Mouse (Mus musculus) regulatory T cell (primary cell): ENCODE data around the gene Nisch.

ENCODE experiments used
- in situ Hi-C: fragments of 300-600 bp; cut with MboI, MseI; formaldehyde crosslinking; loops from one replicate; pipeline ENCODE4 v1.15.1; 2025; ENCODE audit warnings: high pct_unique_total_duplicates

The Nisch gene

DNA sequence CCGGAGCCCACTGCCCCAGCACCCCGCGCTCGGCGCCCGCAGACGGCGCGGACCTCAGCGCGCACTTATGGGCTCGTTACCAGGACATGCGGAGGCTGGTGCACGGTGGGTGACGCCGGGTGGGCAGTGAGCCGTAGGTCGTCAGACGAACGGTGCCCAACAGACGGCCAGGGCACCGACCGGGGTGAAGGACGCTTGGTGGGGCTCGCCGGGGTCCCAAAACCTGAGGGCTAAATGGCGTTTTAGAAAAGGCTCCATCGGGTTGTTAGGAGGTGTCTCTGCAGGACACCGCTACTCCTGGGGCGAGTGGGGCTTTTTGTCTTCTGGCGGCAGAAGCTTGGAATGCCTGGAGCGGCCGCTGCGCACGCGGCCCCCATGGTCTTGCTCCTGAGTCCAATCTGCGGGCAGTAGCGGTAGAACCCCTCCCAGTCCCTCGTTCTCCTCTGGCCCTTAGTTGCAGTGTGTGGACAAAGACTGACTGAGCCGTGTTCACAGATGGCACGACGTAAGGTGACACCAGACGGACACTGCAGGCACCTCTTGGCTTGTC lies 85.4 kb downstream of the Nisch start:
- in situ Hi-C loops: no loop called here

DNA sequence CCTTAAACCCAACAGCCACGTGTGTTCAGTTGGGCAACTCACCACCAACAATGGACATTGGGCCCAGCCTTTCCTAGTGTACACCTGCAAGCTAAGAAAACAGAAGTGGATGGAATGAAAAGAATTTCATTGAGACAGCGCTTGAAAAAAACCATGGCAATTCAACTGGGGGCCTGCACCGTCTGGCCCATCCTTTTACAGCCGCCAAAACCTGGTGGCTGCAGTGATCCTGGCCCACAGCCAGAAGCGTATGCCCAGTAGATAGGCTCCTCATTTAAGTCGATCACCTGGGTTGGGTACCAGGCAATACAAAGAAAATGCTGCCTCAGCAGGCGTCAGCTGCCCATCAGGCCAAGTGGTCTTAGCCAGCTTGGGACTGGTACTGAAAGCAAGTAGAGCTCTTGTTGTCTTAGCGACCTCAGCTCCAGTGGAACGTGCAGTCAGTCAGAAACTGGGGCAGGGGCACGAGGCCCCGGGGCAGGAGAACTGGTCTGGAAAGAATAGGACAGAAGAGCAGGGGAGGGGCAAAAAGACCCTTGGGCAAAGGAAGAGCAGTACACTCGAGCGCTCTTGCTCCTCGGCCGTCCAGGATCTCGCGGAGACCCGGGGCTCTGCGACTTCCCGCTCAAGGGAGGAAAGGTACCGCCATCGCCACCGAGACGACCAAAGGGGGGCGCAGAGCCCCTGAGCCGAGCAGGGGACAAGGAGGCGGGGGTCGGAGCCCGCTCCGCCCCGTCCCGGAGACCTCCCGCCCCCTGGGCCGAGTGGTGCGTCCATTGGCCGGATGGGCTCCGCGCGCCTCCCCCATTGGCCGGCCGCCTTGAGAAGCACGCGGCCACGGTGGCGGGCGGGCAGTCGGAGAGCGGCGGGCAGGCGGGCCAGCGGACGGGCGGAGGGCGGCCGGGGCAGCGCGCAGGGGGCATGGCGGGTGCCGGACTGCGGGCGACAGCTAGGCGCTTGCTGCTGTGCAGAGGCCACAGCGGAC lies 86.2 kb downstream of the Nisch start, which contains the start of gene Nt5dc2:
Gene Nt5dc2, plus strand, starts transcription at position 818 of the 985 bp plus-strand sequence.
- in situ Hi-C loops: no loop called here

DNA sequence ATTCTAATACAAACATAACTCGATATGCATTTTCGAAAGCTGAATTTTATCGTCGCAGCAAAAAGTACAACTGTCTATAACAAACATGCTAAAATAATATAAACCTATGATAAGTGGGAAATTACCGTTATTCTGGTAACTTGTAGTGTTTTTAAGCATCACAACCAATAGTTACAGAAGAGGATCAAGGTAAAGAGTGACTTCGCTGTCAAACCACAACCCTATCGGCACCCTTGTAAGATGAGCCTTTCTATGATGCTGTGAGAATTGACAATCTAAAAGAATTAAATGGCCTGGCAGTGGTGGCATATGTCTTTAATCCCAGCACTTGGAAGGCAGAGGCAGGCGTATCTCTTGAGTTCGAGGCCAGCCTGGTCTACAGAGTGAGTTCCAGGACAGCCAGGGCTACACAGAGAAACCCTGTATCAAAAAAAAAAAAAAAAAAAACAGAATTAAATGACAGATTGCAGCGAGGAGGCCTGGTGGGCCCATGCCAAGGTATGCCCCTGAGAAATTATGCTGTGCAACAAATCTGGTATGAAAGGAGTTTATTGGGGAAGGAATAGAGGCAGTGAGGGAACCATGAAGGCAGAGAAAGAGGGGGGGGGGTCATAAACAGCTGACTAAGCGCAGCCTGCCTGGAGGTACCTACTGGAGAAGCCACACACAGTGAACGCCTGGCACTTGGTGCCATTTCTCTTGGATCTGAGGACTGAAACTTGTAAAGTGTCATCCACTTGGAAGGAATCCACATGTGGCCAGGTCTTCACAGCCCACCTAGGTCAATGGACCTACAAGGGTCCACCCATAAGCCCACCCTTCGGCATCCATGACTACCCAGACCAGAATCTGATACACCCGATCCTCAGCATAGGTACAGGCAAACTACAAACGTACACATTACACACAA lies 87.2 kb downstream of the Nisch start:
- in situ Hi-C loops: no loop called here

DNA sequence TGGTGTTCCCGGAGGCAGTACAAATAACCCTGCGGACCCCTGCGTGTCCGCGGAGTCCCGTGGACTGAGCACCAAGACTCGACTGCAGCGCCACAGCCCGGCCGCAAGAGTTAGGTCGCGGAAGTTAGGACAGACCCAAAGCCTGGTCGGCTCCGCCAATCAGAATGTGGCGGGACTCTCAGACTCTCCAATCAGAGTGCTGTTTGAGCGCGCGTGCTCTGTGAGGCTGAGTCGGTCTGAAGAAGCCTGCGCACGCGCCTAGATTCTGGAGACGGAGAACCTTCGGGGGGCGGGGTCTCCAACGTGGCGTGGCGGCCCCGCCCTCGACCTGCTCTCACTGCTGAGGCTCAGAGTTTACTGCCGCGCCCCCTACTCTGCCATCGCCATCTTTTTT lies 87.9 kb downstream of the Nisch start, which contains the start of gene Smim4:
Gene Smim4, minus strand, starts transcription at position 131 of the 394 bp plus-strand sequence.
- in situ Hi-C loops: no loop called here

DNA sequence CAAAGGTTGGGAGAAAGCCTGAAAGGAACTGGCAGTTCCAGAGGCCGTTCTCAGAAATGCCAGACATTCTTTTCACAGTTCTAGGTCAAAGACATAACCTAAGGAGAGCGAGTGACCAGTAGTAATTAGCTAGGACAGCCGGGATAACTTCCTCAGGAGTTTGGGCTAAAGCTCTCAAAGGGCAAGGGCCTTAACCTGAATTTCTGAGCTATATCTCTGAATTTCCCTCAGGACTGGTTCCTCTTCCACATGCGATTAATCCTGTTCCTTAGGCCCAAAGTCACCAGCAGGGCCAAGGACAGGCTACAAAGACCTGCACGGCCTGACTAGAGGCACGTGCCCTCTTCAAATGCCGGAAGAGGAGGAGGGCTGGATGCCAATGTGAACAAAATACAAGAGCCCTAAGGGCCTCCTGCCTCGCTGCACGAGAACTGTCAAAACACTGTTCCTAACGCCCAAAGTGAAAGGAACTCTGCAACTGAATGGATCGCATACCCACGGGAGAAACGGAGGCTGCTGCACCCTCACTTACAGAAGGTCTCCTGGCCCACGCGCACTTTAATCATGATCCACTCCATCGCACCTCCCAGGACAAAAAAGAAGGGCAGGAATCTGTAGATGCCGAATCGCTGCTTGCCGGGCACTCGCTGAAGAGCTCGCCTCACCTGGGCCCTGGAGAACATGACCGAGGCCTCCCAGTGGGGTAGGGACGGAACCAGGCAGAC lies 88.5 kb downstream of the Nisch start:
- in situ Hi-C loops: no loop called here

DNA sequence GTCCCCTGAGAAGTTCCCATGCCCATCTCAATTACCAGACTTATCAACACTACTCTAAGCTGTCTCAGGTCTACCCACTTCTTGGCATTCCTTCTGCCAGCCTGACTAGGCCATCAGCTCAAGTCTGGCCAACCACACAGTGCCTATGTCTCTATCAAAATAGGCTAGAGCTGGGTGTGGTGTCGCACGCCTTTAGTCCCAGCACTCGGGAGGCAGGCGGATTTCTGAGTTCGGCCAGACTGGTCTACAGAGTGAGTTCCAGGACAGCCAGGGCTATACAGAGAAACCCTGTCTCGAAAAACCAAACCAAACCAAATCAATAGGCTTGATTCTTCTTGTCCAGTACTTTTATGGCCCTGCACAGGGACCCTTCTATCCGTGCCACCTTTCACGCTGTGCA lies 89.9 kb downstream of the Nisch start:
- in situ Hi-C loops: no loop called here

DNA sequence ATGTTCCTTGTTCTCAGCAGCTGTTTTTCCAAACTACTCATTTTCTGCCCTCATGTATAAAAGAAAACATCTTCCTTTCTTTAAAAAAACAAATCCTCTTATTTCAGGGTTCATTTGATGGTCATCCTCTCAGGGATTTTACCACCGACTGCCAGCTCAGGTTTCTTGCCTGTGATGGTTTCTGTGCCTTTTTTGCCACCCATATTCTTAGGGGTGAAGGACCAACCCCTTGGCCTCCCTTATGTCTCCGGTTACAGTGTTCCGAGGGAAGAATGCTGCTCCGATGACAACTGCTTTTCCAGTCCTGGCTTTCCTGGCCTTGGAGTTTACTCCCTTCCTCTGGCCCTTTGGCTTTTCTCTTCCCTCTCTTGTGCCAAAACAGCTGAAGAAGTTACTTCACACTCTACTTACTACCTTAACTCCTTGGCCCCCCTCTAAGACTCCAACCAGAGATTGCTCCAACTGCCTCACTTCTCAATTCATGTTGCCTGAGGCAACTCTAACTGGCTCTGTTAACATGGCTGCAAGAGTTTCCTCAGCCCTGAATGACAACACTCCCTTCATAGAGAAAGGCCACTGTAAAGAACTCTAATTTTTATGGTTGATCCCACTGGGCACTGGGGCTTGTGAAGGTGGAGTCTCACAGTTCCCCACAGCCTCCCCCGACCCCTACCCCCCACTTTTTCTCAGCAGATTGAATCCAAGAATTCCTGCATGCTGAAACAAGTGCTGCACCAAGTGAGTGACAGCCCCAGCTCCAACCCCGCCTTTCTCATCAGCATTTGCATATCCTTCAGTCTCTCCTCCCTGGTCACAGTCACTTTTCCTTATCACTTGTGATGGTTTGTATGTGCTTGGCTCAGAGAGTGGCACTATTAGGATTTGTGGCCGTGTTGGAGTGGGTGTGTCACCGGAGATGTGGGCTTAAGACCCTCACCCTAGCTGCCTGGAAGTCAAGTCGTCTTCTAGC lies 91.4 kb downstream of the Nisch start:
- in situ Hi-C loops: no loop called here
